ENCODE assay signal across 9 mouse cellular contexts in genomic region chr17:84085232-84085631, GRCm38 (mm10).
DNase-seq lines count a peak whose midpoint lies in the region; ATAC-seq lines count a peak whose summit lies in the region.
"Had no signal": no experiment of that assay in that cellular context is flagged by ENCODE, and none has a peak within 500 bp of the region (broad histone marks: within the 10 kb centered on the region; RNA-seq: fewer than 3 reads in every experiment).

No protein-coding gene starts in this region.

- ATAC-seq in hindbrain, embryonic 12.5 days (ENCODE audit: low FRiP score) = no peak
- no peak for ATAC-seq in heart, embryonic 15.5 days (replicated peaks; ENCODE audit: insufficient number of reproducible peaks, insufficient read depth, low FRiP score, low read depth)
- ATAC-seq in stomach, embryonic 15.5 days (ENCODE audit: insufficient read depth, low FRiP score, low read depth) = no peak

- H3K9me3 ChIP-seq in hindbrain, embryonic 10.5 days = no peaks in the 10 kb centered on the region
- no peaks in the 10 kb centered on the region for H3K9me3 ChIP-seq in hindbrain, embryonic 12.5 days (replicated peaks)
- no peaks in the 10 kb centered on the region for H3K9me3 ChIP-seq in heart, embryonic 15.5 days (replicated peaks)
- H3K9me3 ChIP-seq in stomach, embryonic 15.5 days = no peaks in the 10 kb centered on the region

- 85% methylated on average over 10 of the region's 10 CpGs for WGBS in hindbrain, embryonic 10.5 days
- WGBS in hindbrain, embryonic 12.5 days = 75% methylated on average over 10 of the region's 10 CpGs
- 61% methylated on average over 10 of the region's 10 CpGs for WGBS in heart, embryonic 15.5 days
- WGBS in stomach, embryonic 15.5 days = 83% methylated on average over 10 of the region's 10 CpGs

- no peaks in the 10 kb centered on the region for H3K36me3 ChIP-seq in hindbrain, embryonic 10.5 days
- no peaks in the 10 kb centered on the region for H3K36me3 ChIP-seq in hindbrain, embryonic 12.5 days
- H3K36me3 ChIP-seq in heart, embryonic 15.5 days = no peaks in the 10 kb centered on the region
- no peaks in the 10 kb centered on the region for H3K36me3 ChIP-seq in stomach, embryonic 15.5 days

- no peak overlapping the region for H3K4me2 ChIP-seq in hindbrain, embryonic 12.5 days (replicated peaks)
- H3K4me2 ChIP-seq in heart, embryonic 15.5 days = no peak overlapping the region
- H3K4me2 ChIP-seq in stomach, embryonic 15.5 days = no peak overlapping the region

- H3K27ac ChIP-seq in hindbrain, embryonic 10.5 days = peak overlapping the region; percentile 75
- no peak overlapping the region for H3K27ac ChIP-seq in hindbrain, embryonic 12.5 days
- H3K27ac ChIP-seq in heart, embryonic 15.5 days = peak overlapping the region; percentile 78
- H3K27ac ChIP-seq in stomach, embryonic 15.5 days = peak overlapping the region; percentile 53

- no peak for DNase-seq in hindbrain, embryonic 10.5 days (ENCODE audit: low spot score)
- peak; percentile 52 for DNase-seq in retina, postnatal 1 day
- DNase-seq in retina, embryonic 14.5 days (ENCODE audit: low spot score) = no peak
- no peak for DNase-seq in right cerebral cortex, adult 2 months (ENCODE audit: low spot score in 2 of 2)
- DNase-seq in layer of hippocampus, adult 9-10 months (ENCODE audit: low spot score) = no peak

- H3K4me3 ChIP-seq in hindbrain, embryonic 10.5 days = no peak overlapping the region
- no peak overlapping the region for H3K4me3 ChIP-seq in hindbrain, embryonic 12.5 days
- no peak overlapping the region for H3K4me3 ChIP-seq in heart, embryonic 15.5 days
- H3K4me3 ChIP-seq in stomach, embryonic 15.5 days (replicated peaks) = no peak overlapping the region
- H3K4me3 ChIP-seq: left cerebral cortex, adult 2 months had no signal

- H3K4me1 ChIP-seq in hindbrain, embryonic 10.5 days (replicated peaks) = peaks cover 47% of the 10 kb centered on the region
- H3K4me1 ChIP-seq in hindbrain, embryonic 12.5 days = peaks cover 34% of the 10 kb centered on the region
- H3K4me1 ChIP-seq in heart, embryonic 15.5 days (replicated peaks) = peaks cover 48% of the 10 kb centered on the region
- H3K4me1 ChIP-seq in stomach, embryonic 15.5 days = peaks cover 39% of the 10 kb centered on the region

- no peaks in the 10 kb centered on the region for H3K27me3 ChIP-seq in hindbrain, embryonic 10.5 days (ENCODE audit: insufficient read depth, poor library complexity, severe bottlenecking)
- H3K27me3 ChIP-seq in hindbrain, embryonic 12.5 days = no peaks in the 10 kb centered on the region
- H3K27me3 ChIP-seq in heart, embryonic 15.5 days = no peaks in the 10 kb centered on the region
- no peaks in the 10 kb centered on the region for H3K27me3 ChIP-seq in stomach, embryonic 15.5 days (replicated peaks)

- H3K9ac ChIP-seq in hindbrain, embryonic 12.5 days = no peak overlapping the region
- H3K9ac ChIP-seq in heart, embryonic 15.5 days = no peak overlapping the region
- H3K9ac ChIP-seq in stomach, embryonic 15.5 days = no peak overlapping the region
